Mouse (Mus musculus) embryonic facial prominence, embryonic 11.5 days (tissue): ENCODE measurements around the gene Rab4a. TPM values are rescaled to one million over a fixed set of nuclear protein-coding genes. Genes with fewer than 3 reads are reported as not detected.

ENCODE experiments used
- ATAC-seq: fragments of 200-750 bp; cut with Nextera tagmentation; replicated peaks from 2 replicates; pipeline ENCODE4 v1.8.0; 2017; ENCODE audit warnings: low read depth; ENCODE audit not compliant: insufficient number of reproducible peaks, low FRiP score, low TSS enrichment
- DNase-seq: peaks from one replicate; pipeline ENCODE4 v3.0.0-alpha.2; 2015; ENCODE audit warnings: low spot score
- H3K27ac ChIP-seq: fragments of 300-500 bp; sonication (generic); replicated peaks from 2 replicates; pipeline ENCODE4 v1.5.1; 2014; ENCODE audit warnings: mild to moderate bottlenecking, low read depth, low read length, control low read depth
- H3K27me3 ChIP-seq: fragments of 300-500 bp; sonication (generic); 2 replicates; pipeline ENCODE4 v1.6.1; 2014; ENCODE audit warnings: mild to moderate bottlenecking, low read length, moderate library complexity, mixed read lengths; ENCODE audit not compliant: control insufficient read depth, insufficient read depth
- H3K36me3 ChIP-seq: fragments of 300-500 bp; sonication (generic); replicated peaks from 2 replicates; pipeline ENCODE4 v1.6.1; 2014; ENCODE audit warnings: low read depth, mild to moderate bottlenecking, low read length, moderate library complexity, mixed read lengths; ENCODE audit not compliant: control insufficient read depth, insufficient read depth
- H3K4me1 ChIP-seq: fragments of 300-500 bp; sonication (generic); 2 replicates; pipeline ENCODE4 v1.6.1; 2014; ENCODE audit warnings: low read length, mixed read lengths; ENCODE audit not compliant: control insufficient read depth, insufficient read depth
- H3K4me2 ChIP-seq: fragments of 300-500 bp; sonication (generic); 2 replicates; pipeline ENCODE4 v1.6.1; 2014; ENCODE audit warnings: low read depth, mild to moderate bottlenecking, control low read depth, low read length, moderate library complexity
- H3K4me3 ChIP-seq: fragments of 300-500 bp; sonication (generic); 2 replicates; pipeline ENCODE4 v1.5.1; 2014; ENCODE audit warnings: low read depth, low read length, control low read depth
- H3K9ac ChIP-seq: fragments of 300-500 bp; sonication (generic); replicated peaks from 2 replicates; pipeline ENCODE4 v1.6.1; 2014; ENCODE audit warnings: mild to moderate bottlenecking, control low read depth, low read length
- H3K9me3 ChIP-seq: fragments of 300-500 bp; sonication (generic); replicated peaks from 2 replicates; pipeline ENCODE4 v1.6.1; 2016; ENCODE audit warnings: mild to moderate bottlenecking, low read length, inconsistent platforms, mixed read lengths; ENCODE audit not compliant: control insufficient read depth
- whole genome bisulfite sequencing: fragments of 180-500 bp; shearing (Covaris S2); extraction: QIAGEN DNeasy Blood & Tissue Kit; methylation state at CpG from one replicate; pipeline ENCODE4 v1.1.7; 2014; 5-methylcytosine and 5-hydroxymethylcytosine counted together
- polyA plus RNA-seq: library from polyadenylated mRNA; unstranded; fragments of >200 nt; fragmentation: Nextera tagmentation; extraction: Ambion mirVana; gene quantifications from 2 replicates; pipeline ENCODE4 v1.2.1, GENCODE M21; 2014

The Rab4a gene
- polyA plus RNA-seq, 1 experiment from 2014 or later, result 56.7 TPM

DNA sequence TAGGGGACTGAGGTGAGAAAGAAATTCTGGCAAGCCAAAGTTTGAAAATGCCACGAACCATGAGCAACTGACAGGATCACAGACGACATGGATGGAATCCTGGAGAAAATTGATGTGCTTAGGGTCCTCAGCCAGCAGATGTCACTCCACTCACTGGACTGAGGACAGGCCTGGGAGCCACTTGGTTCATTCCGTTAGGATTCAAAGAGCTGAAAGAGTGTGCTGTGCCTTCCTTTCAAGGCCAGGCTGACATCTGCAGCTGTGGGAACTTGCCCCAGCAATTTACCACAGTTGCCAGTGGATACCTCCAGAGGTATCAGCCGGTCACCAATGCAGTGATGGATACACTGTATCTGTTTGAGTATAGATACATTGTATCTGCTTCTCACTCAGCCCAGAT lies 41.1 kb upstream of the Rab4a start:
- H3K4me1 ChIP-seq, result peaks cover 4% of the 10 kb centered on the region
- WGBS, result 32% methylated on average over 4 of the region's 4 CpGs
- H3K36me3 ChIP-seq, result no peaks in the 10 kb centered on the region
- no peaks in the 10 kb centered on the region for H3K9me3 ChIP-seq
- peak; percentile 58 for DNase-seq
- H3K9ac ChIP-seq, result no peak overlapping the region
- H3K4me2 ChIP-seq, result no peak overlapping the region
- no peak overlapping the region for H3K27ac ChIP-seq
- H3K4me3 ChIP-seq, result no peak overlapping the region
- no peak for ATAC-seq
- no peaks in the 10 kb centered on the region for H3K27me3 ChIP-seq

DNA sequence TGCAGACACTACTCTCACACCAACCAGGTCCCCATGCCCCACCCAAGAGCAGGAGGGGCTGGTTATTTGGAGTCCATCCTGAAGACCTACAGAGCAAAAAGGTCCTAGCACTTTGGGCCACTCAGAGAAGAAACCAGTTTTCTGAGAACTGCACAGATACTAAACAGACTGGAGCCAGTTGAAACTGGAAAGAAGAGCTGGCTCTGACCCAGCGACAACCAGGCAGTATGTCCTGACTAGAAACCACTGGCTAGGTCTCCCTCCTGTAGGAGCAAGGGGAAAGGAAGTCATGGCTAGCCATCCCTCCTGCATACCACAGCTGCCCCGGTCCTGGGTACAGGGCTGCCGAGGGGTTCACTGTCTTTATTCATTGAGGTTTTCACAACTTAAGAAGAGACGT lies 39.3 kb upstream of the Rab4a start:
- no peaks in the 10 kb centered on the region for H3K27me3 ChIP-seq
- no peak overlapping the region for H3K9ac ChIP-seq
- 76% methylated on average over 4 of the region's 4 CpGs for WGBS
- no peak overlapping the region for H3K4me3 ChIP-seq
- H3K4me2 ChIP-seq, result no peak overlapping the region
- no peaks in the 10 kb centered on the region for H3K9me3 ChIP-seq
- ATAC-seq (no peak), DNase-seq (no peak)
- peaks cover 2% of the 10 kb centered on the region for H3K4me1 ChIP-seq
- no peaks in the 10 kb centered on the region for H3K36me3 ChIP-seq
- no peak overlapping the region for H3K27ac ChIP-seq

DNA sequence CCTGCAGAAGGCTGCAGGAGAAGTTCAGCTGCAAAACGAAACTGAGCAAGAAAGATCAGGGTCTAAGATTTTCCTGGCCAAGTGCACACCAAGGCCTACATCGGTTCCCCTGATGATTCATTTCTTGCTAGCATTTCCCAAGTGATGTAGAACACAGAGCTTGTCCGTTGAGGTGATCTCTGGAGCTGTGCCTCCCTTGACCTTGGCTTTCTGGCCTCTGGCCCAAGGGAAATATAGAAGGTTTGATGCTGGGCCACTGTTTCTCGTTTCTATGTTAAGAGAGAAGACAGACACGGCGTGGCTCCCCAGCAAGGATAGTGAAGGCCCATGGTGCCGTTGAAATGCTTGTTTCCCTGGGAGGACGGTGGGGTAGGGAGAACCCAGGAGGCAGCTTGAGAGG lies 37.9 kb upstream of the Rab4a start:
- H3K27ac ChIP-seq, result no peak overlapping the region
- ATAC-seq, result no peak
- 81% methylated on average over 8 of the region's 8 CpGs for WGBS
- H3K4me1 ChIP-seq, result no peaks in the 10 kb centered on the region
- H3K27me3 ChIP-seq, result no peaks in the 10 kb centered on the region
- H3K36me3 ChIP-seq, result no peaks in the 10 kb centered on the region
- H3K9me3 ChIP-seq, result no peaks in the 10 kb centered on the region
- DNase-seq, result no peak
- no peak overlapping the region for H3K4me2 ChIP-seq
- no peak overlapping the region for H3K4me3 ChIP-seq
- H3K9ac ChIP-seq, result no peak overlapping the region

DNA sequence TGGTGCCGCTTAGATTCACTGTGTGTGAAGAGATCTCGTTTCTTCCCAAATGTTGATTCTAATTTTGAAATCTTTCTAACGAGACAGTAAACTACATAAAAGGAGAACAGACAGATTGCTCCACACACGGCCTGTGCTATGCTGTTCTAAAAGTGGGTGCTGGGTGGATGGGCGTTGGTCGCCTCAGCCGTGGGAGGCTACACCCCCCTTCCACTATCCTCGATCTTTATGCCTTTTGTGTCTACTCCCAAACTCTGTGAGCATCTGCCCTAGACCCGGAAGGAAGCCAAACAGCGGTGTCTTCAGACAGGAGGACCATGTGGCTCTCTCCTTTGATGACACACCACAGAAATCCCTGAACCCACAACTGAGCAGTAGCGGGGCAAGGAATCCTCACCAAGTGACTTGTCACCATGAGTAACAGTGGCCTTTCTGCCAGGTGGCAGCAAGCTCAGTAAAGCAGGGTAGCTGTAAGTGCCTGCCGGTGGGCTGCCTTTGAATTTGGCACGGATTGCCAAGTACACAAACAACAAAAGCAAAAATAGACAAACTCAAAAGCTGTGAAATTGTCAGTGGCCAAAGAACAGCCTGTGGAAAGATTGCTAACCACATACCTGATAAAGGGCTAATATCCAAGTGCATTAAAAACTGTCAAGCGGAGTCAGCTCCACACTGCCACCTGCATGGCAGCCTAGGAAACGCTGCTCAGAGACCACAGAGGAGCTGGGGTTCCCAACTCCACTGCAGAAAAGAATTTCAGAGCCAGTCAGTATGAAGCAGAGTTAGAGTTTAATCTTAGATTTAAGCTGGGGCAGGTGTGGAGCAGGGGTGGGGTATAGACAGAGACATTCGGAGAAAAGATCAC lies 37.1 kb upstream of the Rab4a start:
- Histone ChIP-seq H3K4me1 (no peaks in the 10 kb centered on the region), H3K27ac (no peak overlapping the region), H3K4me2 (no peak overlapping the region), H3K9ac (no peak overlapping the region), H3K4me3 (no peak overlapping the region), H3K9me3 (no peaks in the 10 kb centered on the region), H3K27me3 (no peaks in the 10 kb centered on the region), H3K36me3 (no peaks in the 10 kb centered on the region)
- ATAC-seq, result no peak
- 70% methylated on average over 16 of the region's 16 CpGs for WGBS
- DNase-seq, result peak; percentile 73

DNA sequence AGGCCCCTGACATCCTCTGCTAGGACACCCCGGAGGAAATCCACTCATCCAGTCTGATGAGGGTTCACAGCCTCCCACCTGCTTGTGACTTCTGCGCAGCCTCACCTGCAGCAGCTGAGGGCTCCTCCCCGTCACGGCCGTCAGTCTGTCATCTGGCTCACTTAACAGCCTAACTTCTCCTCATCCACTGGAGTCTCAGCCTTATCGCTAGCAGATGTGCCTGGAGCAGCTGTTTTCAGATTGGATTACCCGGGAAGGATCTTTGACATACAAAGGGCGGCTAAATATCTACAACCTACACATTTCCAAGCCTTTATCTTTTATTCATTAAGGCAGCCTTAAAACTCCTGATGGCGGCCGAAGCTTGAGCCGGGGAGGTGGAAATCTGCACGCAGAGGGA lies 32.3 kb upstream of the Rab4a start:
- H3K4me2 ChIP-seq, result no peak overlapping the region
- no peak overlapping the region for H3K4me3 ChIP-seq
- ATAC-seq (no peak), DNase-seq (peak; percentile 56)
- no peaks in the 10 kb centered on the region for H3K9me3 ChIP-seq
- H3K27ac ChIP-seq, result no peak overlapping the region
- no peaks in the 10 kb centered on the region for H3K36me3 ChIP-seq
- H3K27me3 ChIP-seq, result no peaks in the 10 kb centered on the region
- no peak overlapping the region for H3K9ac ChIP-seq
- WGBS, result 48% methylated on average over 12 of the region's 12 CpGs
- H3K4me1 ChIP-seq, result no peaks in the 10 kb centered on the region

DNA sequence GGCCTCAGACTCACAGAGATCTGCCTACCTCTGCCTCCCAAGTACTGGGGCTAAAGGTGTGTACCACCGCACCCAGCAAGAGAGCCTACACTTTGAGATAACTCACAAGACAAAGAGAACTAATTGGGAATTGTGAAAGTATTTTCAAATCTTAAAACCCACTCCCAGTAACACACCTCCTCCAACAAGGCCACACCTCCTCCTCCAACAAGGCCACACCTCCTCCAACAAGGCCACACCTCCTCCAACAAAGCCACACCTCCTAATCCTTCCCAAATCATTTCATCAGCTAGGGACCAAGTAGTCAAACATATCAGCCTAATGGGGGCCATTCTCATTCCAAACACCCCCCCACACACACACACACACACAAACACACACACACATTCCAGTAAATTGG lies 31.3 kb upstream of the Rab4a start:
- Histone ChIP-seq H3K4me2 (no peak overlapping the region), H3K36me3 (no peaks in the 10 kb centered on the region), H3K27me3 (no peaks in the 10 kb centered on the region), H3K27ac (no peak overlapping the region), H3K4me3 (no peak overlapping the region), H3K9ac (no peak overlapping the region), H3K9me3 (no peaks in the 10 kb centered on the region), H3K4me1 (no peaks in the 10 kb centered on the region)
- WGBS, result 100% methylated on average over 1 of the region's 1 CpGs
- no peak for DNase-seq
- ATAC-seq, result no peak

DNA sequence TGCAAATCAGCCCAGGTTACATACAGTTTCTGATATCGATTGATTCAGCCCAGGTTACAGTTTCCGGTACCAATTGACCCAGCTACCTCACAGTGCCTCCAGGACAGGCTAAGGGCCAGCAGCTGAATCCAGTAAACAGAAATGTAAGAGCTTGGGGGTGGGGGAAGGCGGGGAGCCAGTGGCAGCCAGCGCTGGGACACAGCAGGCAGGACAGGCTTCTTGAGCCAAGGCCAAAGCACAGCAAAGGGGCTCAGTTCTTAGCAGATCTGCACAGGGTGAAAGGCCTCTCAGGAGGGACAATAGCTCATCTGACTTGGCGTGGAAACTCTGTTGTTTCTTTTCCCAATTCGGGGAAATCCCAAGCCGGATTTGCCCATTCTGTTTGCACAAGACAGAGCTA lies 28.5 kb upstream of the Rab4a start:
- Histone ChIP-seq H3K36me3 (no peaks in the 10 kb centered on the region), H3K4me1 (no peaks in the 10 kb centered on the region), H3K4me2 (no peak overlapping the region), H3K27me3 (no peaks in the 10 kb centered on the region), H3K4me3 (no peak overlapping the region), H3K9me3 (no peaks in the 10 kb centered on the region), H3K9ac (no peak overlapping the region), H3K27ac (no peak overlapping the region)
- no peak for ATAC-seq
- WGBS, result 47% methylated on average over 7 of the region's 7 CpGs
- DNase-seq, result no peak

DNA sequence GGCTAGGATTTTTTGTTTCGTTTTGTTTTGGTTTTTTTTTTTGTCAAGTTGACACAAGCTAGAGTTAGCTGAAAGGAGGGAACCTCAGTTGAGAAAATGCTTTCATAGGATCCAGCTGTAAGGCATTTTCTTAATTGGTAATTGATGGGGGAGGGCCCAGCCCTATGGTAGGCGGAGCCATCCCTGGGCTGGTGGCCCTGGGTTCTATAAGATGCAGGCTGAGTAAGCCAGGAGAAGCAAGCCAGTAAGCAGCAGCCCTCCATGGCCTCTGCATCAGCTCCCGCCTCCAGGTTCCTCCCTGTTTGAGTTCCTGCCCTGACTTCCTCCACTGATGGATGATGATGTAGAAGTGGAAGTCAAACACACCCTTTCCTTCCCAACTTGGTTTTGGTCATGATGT lies 25.3 kb upstream of the Rab4a start:
- Histone ChIP-seq H3K27ac (no peak overlapping the region), H3K4me1 (no peaks in the 10 kb centered on the region), H3K36me3 (no peaks in the 10 kb centered on the region), H3K9me3 (no peaks in the 10 kb centered on the region), H3K4me2 (no peak overlapping the region), H3K4me3 (no peak overlapping the region), H3K9ac (no peak overlapping the region), H3K27me3 (no peaks in the 10 kb centered on the region)
- WGBS, result 42% methylated on average over 3 of the region's 3 CpGs
- no peak for ATAC-seq
- DNase-seq, result peak; percentile 68
